Mouse (Mus musculus) ES-E14 (cell line): Measurements from ENCODE around the gene Atxn1.

ENCODE experiments used
- CHD2 ChIP-seq: IDR thresholded peaks from 2 replicates; pipeline ENCODE4 v1.6.1; 2014; ENCODE audit warnings: mild to moderate bottlenecking, low read depth, low read length, inconsistent platforms
- HCFC1 ChIP-seq: IDR thresholded peaks from 2 replicates; pipeline ENCODE4 v1.6.1; 2012; ENCODE audit warnings: low read length, inconsistent platforms, borderline replicate concordance; ENCODE audit not compliant: insufficient read depth
- MAFK ChIP-seq: IDR thresholded peaks from 2 replicates; pipeline ENCODE4 v1.6.1; 2014; ENCODE audit warnings: mild to moderate bottlenecking, low read depth, low read length, inconsistent platforms; ENCODE audit not compliant: insufficient read depth
- ZC3H11A ChIP-seq: IDR thresholded peaks from 2 replicates; pipeline ENCODE4 v1.6.1; 2012; ENCODE audit warnings: low read depth, mild to moderate bottlenecking, inconsistent platforms, low read length, borderline replicate concordance
- ZNF384 ChIP-seq: IDR thresholded peaks from 2 replicates; pipeline ENCODE4 v1.6.1; 2012; ENCODE audit warnings: low read depth, low read length, inconsistent platforms

DNA sequence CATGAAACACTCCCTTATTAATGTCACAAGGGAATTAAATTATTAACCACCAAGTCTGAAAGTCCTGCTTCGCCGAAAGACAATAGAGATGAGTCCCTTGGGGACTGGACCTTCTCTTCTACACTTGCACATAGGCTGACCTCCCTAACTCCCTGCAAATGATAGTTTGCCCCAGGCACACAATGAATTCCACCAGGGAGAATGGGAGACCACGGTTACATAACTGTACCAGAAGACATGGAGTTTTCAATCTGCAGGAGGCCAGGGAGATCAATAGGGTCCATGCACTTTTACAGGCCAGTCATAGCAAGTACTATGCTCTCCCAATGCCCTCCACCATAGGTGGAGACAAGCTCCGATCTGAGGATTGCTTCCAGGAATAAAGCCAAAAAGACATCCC, 113.7 kb downstream of the Atxn1 start:
- no peak for TF ChIP-seq CHD2
- TF ChIP-seq HCFC1: no peak
- TF ChIP-seq MAFK: no peak
- no peak for TF ChIP-seq ZNF384
- no peak for TF ChIP-seq ZC3H11A
